Mouse (Mus musculus) stomach, postnatal 0 days (tissue): ENCODE measurements around the gene Nup88. TPM values are rescaled to one million over a fixed set of nuclear protein-coding genes. Genes with fewer than 3 reads are reported as not detected.
A peak's percentile ranks its signal among the peaks of the same experiment; 100 is the strongest.

Experiments
- ATAC-seq: fragments of 200-750 bp; cut with Nextera tagmentation; 2 replicates; pipeline ENCODE4 v1.8.0; 2017; ENCODE audit not compliant: low FRiP score, low TSS enrichment
- DNase-seq: peaks from one replicate; pipeline ENCODE4 v3.0.0-alpha.2; 2016; ENCODE audit warnings: low spot score
- H3K27ac ChIP-seq: fragments of 300-500 bp; sonication (generic); replicated peaks from 2 replicates; pipeline ENCODE4 v1.5.1; 2014; ENCODE audit warnings: mild to moderate bottlenecking, control low read depth
- H3K27me3 ChIP-seq: fragments of 300-500 bp; sonication (generic); 2 replicates; pipeline ENCODE4 v1.6.1; 2014; ENCODE audit warnings: low read length; ENCODE audit not compliant: control insufficient read depth, insufficient read depth
- H3K36me3 ChIP-seq: fragments of 300-500 bp; sonication (generic); 2 replicates; pipeline ENCODE4 v1.6.1; 2014; ENCODE audit warnings: low read length, mixed read lengths; ENCODE audit not compliant: control insufficient read depth, insufficient read depth
- H3K4me1 ChIP-seq: fragments of 300-500 bp; sonication (generic); replicated peaks from 2 replicates; pipeline ENCODE4 v1.6.1; 2014; ENCODE audit warnings: antibody characterized with exemption; ENCODE audit not compliant: control insufficient read depth, insufficient read depth
- H3K4me2 ChIP-seq: fragments of 300-500 bp; sonication (generic); replicated peaks from 2 replicates; pipeline ENCODE4 v1.6.1; 2014; ENCODE audit warnings: low read depth, mild to moderate bottlenecking, control low read depth, moderate library complexity
- H3K4me3 ChIP-seq: fragments of 300-500 bp; sonication (generic); 2 replicates; pipeline ENCODE4 v1.5.1; 2014; ENCODE audit warnings: low read depth, low read length, control low read depth
- H3K9ac ChIP-seq: fragments of 300-500 bp; sonication (generic); 2 replicates; pipeline ENCODE4 v1.6.1; 2014; ENCODE audit warnings: mild to moderate bottlenecking, low read length, control low read depth, mixed read lengths
- H3K9me3 ChIP-seq: fragments of 300-500 bp; sonication (generic); 2 replicates; pipeline ENCODE4 v1.6.1; 2016; ENCODE audit warnings: low read length; ENCODE audit not compliant: control insufficient read depth
- CTCF ChIP-seq: IDR thresholded peaks from 2 replicates; pipeline ENCODE4 v1.5.1; 2016; ENCODE audit warnings: antibody characterized with exemption, low read depth, mild to moderate bottlenecking, moderate library complexity
- EP300 ChIP-seq: optimal IDR thresholded peaks from 2 replicates; pipeline ENCODE3; 2016; ENCODE audit warnings: antibody characterized with exemption
- WGBS: fragments of 180-500 bp; shearing (Covaris S2); extraction: QIAGEN DNeasy Blood & Tissue Kit; methylation state at CpG from one replicate; pipeline ENCODE4 v1.1.7; 2014; 5-methylcytosine and 5-hydroxymethylcytosine counted together
- polyA plus RNA-seq: library from polyadenylated mRNA; unstranded; fragments of >200 nt; fragmentation: Nextera tagmentation; extraction: Ambion mirVana; gene quantifications from 2 replicates; pipeline ENCODE4 v1.2.1, GENCODE M21; 2015

Nup88 gene
- polyA plus RNA-seq, 1 experiment from 2014 or later, result 54.4 TPM

- Histone ChIP-seq H3K9me3 (no peaks in the 10 kb centered on the region), H3K36me3 (peaks cover 23% of the 10 kb centered on the region), H3K4me1 (no peaks in the 10 kb centered on the region), H3K4me2 (no peak overlapping the region), H3K27ac (no peak overlapping the region), H3K27me3 (no peaks in the 10 kb centered on the region), H3K4me3 (no peak overlapping the region), H3K9ac (no peak overlapping the region)
- 67% methylated on average over 4 of the region's 4 CpGs for WGBS
- ATAC-seq, result no peak
- peak; percentile 34 for DNase-seq
- TF ChIP-seq EP300 (no peak), CTCF (peak; percentile 68)
Measured at GRCm38 (mm10) chr11:70973947-70974346, 4.2 kb upstream of the Nup88 start.

- H3K9ac ChIP-seq, result no peak overlapping the region
- ATAC-seq (no peak), DNase-seq (no peak)
- H3K9me3 ChIP-seq, result no peaks in the 10 kb centered on the region
- TF ChIP-seq CTCF (no peak), EP300 (no peak)
- peaks cover 15% of the 10 kb centered on the region for H3K36me3 ChIP-seq
- no peak overlapping the region for H3K4me2 ChIP-seq
- no peak overlapping the region for H3K4me3 ChIP-seq
- no peaks in the 10 kb centered on the region for H3K27me3 ChIP-seq
- WGBS, result 80% methylated on average over 1 of the region's 1 CpGs
- H3K27ac ChIP-seq, result no peak overlapping the region
- no peaks in the 10 kb centered on the region for H3K4me1 ChIP-seq
Measured at GRCm38 (mm10) chr11:70972586-70972985, 2.8 kb upstream of the Nup88 start.

DNA sequence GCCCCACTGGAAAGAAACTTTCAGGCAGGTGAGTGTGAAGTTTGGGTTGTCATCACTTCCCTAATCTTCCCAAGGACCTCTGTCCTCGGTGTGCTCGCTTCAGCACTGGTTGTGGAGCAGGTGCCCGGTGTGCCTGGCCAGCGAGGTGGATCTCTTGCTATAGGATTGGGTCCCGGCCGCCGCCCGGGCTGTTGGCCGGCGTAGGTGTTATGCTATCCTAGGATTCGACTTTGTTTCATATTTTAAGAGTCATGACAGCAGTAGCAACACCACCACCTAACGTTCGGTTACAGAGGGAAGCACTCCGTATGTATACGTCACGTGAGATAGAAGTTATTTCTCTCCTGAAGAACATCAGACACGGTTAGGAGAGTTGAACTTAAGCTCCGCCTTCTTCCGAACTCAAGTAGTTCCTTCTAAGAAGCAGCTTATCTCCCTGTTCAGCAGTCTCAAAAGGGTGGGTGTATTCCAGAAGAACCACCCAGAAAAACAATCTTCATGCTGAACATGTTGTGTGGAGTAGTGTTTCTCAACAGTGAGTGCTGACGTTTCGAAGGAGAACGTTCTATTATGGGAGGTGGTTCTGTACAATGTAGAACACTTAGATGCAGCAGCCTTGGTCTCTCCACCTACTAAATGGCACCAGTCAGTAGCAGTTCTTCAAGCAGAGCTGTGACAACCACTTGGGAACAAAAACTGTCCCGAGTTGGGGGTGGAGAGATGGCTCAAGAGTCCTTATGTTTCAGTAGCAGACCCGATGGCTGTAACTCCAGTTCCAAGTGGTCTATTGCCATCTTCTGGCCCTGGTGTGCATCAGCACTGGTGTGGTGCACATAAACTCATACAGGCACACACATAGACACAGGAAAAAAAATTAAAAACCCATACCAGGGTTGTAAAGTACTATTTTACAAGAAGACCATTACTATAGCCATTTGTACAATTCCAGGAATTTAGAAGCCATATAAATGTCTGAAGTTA lies 1.1 kb upstream of the Nup88 start:
- H3K4me3 ChIP-seq, result peak overlapping the region; percentile 93
- no peaks in the 10 kb centered on the region for H3K9me3 ChIP-seq
- WGBS, result 14% methylated on average over 24 of the region's 24 CpGs
- peak overlapping the region; percentile 79 for H3K4me2 ChIP-seq
- ATAC-seq, result peak; percentile 18
- TF ChIP-seq CTCF (peak; percentile 46), EP300 (no peak)
- H3K36me3 ChIP-seq, result peaks cover 7% of the 10 kb centered on the region
- peak overlapping the region; percentile 60 for H3K9ac ChIP-seq
- H3K27ac ChIP-seq, result peak overlapping the region; percentile 74
- no peak for DNase-seq
- no peaks in the 10 kb centered on the region for H3K4me1 ChIP-seq
- H3K27me3 ChIP-seq, result no peaks in the 10 kb centered on the region

DNA sequence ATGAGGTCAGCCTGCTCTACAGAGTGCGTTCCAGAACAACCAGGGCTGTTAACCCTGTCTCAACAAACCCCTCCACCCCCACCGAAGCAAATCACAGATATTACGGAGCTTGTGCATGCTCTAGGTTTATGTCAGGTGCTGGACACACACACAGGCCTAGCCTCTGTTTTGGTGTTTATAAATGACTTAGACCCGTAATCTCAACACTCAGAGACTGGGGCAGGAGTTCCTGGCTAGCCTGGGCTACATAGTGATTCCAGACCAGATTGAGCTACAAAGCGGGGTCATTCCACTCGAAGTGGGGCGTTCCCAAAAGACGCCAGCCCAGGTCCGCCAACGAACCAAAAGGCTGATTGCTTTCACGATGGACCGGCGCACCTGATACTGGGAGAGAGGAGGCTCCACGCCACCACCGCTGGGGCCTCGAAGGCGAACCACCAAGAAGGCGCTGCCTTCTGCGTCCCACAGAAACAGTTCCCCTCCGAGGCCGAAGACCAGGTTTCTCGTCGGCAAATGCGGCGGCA lies 440 bp downstream of the Nup88 start:
- TF ChIP-seq CTCF (no peak), EP300 (no peak)
- Histone ChIP-seq H3K27ac (peak overlapping the region; percentile 85), H3K9ac (peak overlapping the region; percentile 91), H3K4me1 (no peaks in the 10 kb centered on the region), H3K4me2 (peak overlapping the region; percentile 73), H3K9me3 (no peaks in the 10 kb centered on the region), H3K27me3 (no peaks in the 10 kb centered on the region), H3K36me3 (peaks cover 4% of the 10 kb centered on the region; the same call in 1 of the 2 replicates), H3K4me3 (peak overlapping the region; percentile 93)
- ATAC-seq (peak; percentile 4), DNase-seq (no peak)
- under 1% methylated on average over 25 of the region's 25 CpGs for WGBS

GRCm38 (mm10) chr11:70964222-70964907 lies 5.4 kb downstream of the Nup88 start:
- Histone ChIP-seq H3K27ac (no peak overlapping the region; the same call in 1 of the 2 replicates), H3K27me3 (no peaks in the 10 kb centered on the region), H3K36me3 (peaks cover 7% of the 10 kb centered on the region), H3K4me2 (no peak overlapping the region), H3K4me1 (no peaks in the 10 kb centered on the region), H3K9ac (no peak overlapping the region), H3K4me3 (no peak overlapping the region), H3K9me3 (no peaks in the 10 kb centered on the region)
- 82% methylated on average over 4 of the region's 4 CpGs for WGBS
- ATAC-seq, result no peak
- no peak for TF ChIP-seq CTCF
- no peak for TF ChIP-seq EP300
- DNase-seq, result no peak
